Mouse (Mus musculus) megakaryocyte, adult 5-6 weeks (primary cell): ENCODE data around the gene Ccnb1ip1. TPM values are rescaled to one million over a fixed set of nuclear protein-coding genes. Genes with fewer than 3 reads are reported as not detected.
"Not testable (repeated sequence)": the region's sequence is repeated elsewhere in the genome, so short reads cannot be mapped to it uniquely, and the experiment has no call there.

Source experiments
- ATAC-seq: 2 replicates; pipeline ENCODE4 v1.8.0; 2016; ENCODE audit warnings: mild to moderate bottlenecking, inconsistent platforms; ENCODE audit not compliant: poor library complexity, severe bottlenecking
- total RNA-seq, 2 experiments: library from RNA; stranded (forward) in 1 of 2; stranded (reverse) in 1 of 2; fragments of 153-499, 151-499 nt in 1 of 2; fragments of 221-1000, 200-1000 nt in 1 of 2; gene quantifications; 2 replicates each; pipeline versions ENCODE4 v1.2.3 to v1.2.4; 2015 to 2017

Ccnb1ip1 gene
- total RNA-seq (2015) (not detected in 2 replicates), total RNA-seq (2017) (not detected in 2 replicates)

- ATAC-seq: peak; percentile 95
These were observed at the start of gene Ccnb1ip1, which contains the start of gene Parp2 for GRCm38 (mm10) chr14:50807487-50808072. Gene Ccnb1ip1, minus strand, starts transcription at chr14:50807732. Gene Parp2, plus strand, starts transcription at chr14:50807841.

- ATAC-seq: no peak
These were observed 48.3 kb upstream of the Ccnb1ip1 start for GRCm38 (mm10) chr14:50855788-50856187.

- no peak for ATAC-seq
These were observed 29.7 kb upstream of the Ccnb1ip1 start for GRCm38 (mm10) chr14:50837236-50837635.

GRCm38 (mm10) chr14:50834435-50834834 is 26.9 kb upstream of the Ccnb1ip1 start:
- peak; percentile 31 for ATAC-seq

GRCm38 (mm10) chr14:50833964-50834363 is 26.4 kb upstream of the Ccnb1ip1 start:
- ATAC-seq: peak; percentile 88

GRCm38 (mm10) chr14:50829878-50830277 is 22.3 kb upstream of the Ccnb1ip1 start:
- ATAC-seq: peak; percentile 57

- no peak for ATAC-seq
These were observed 19.0 kb upstream of the Ccnb1ip1 start for GRCm38 (mm10) chr14:50826579-50826978.

- peak; percentile 90 for ATAC-seq
These were observed 16.7 kb upstream of the Ccnb1ip1 start for GRCm38 (mm10) chr14:50824219-50824618.

- no peak for ATAC-seq
These were observed 15.7 kb upstream of the Ccnb1ip1 start for GRCm38 (mm10) chr14:50823240-50823639.

- no peak for ATAC-seq
These were observed 5.5 kb upstream of the Ccnb1ip1 start for GRCm38 (mm10) chr14:50813060-50813459.

- not testable (repeated sequence) for ATAC-seq
These were observed 1.1 kb downstream of the Ccnb1ip1 start for GRCm38 (mm10) chr14:50806469-50806868.

- no peak for ATAC-seq
These were observed 2.8 kb downstream of the Ccnb1ip1 start for GRCm38 (mm10) chr14:50804683-50805082.

- ATAC-seq: no peak
These were observed 4.5 kb downstream of the Ccnb1ip1 start for GRCm38 (mm10) chr14:50802843-50803562.

GRCm38 (mm10) chr14:50802441-50802840 is 5.1 kb downstream of the Ccnb1ip1 start:
- no peak for ATAC-seq

- ATAC-seq: peak; percentile 80
These were observed 7.9 kb downstream of the Ccnb1ip1 start for GRCm38 (mm10) chr14:50799502-50800259.

- ATAC-seq: peak; percentile 76
These were observed 9.0 kb downstream of the Ccnb1ip1 start for GRCm38 (mm10) chr14:50798512-50798911.

- ATAC-seq: no peak
These were observed 11.1 kb downstream of the Ccnb1ip1 start for GRCm38 (mm10) chr14:50796464-50796863.

- no peak for ATAC-seq
These were observed 11.6 kb downstream of the Ccnb1ip1 start for GRCm38 (mm10) chr14:50795965-50796364.

- no peak for ATAC-seq
These were observed 12.1 kb downstream of the Ccnb1ip1 start for GRCm38 (mm10) chr14:50795261-50795935.

GRCm38 (mm10) chr14:50788157-50788556 is 19.4 kb downstream of the Ccnb1ip1 start:
- no peak for ATAC-seq

- peak; percentile 98 for ATAC-seq
These were observed 22.3 kb downstream of the Ccnb1ip1 start, which contains the start of gene Ttc5 for GRCm38 (mm10) chr14:50785251-50785637. Gene Ttc5, minus strand, starts transcription at chr14:50785519.
